Mouse (Mus musculus): ENCODE data around the gene Edem3. TPM values are rescaled to one million over a fixed set of nuclear protein-coding genes. Genes with fewer than 3 reads are reported as not detected.
A peak's percentile ranks its signal among the peaks of the same experiment; 100 is the strongest.
"Not testable (repeated sequence)": the region's sequence is repeated elsewhere in the genome, so short reads cannot be mapped to it uniquely, and the experiment has no call there.

Gene Edem3
- total and polyA plus RNA-seq, 2 experiments from 2014 or later: 10.8 to 28.4 TPM

- no peaks in the 10 kb centered on the region for H3K36me3 ChIP-seq (ENCODE audit: insufficient read depth, low read length)
- H3K4me2 ChIP-seq (ENCODE audit: low read depth, low read length): no peak overlapping the region
- H3K27me3 ChIP-seq (ENCODE audit: insufficient read depth, low read length): no peaks in the 10 kb centered on the region
- no peaks in the 10 kb centered on the region for H3K4me1 ChIP-seq (ENCODE audit: insufficient read depth, low read length)
- WGBS: 85% methylated on average over 7 of the region's 7 CpGs
- H3K4me3 ChIP-seq (ENCODE audit: low read length): no peak overlapping the region
- no peak overlapping the region for H3K9ac ChIP-seq (replicated peaks; ENCODE audit: low read length)
- no peak overlapping the region for H3K27ac ChIP-seq
- TF ChIP-seq CTCF (IDR thresholded peaks at IDR 0.05; ENCODE audit: low read depth): no peak
- ATAC-seq (no peak), DNase-seq (ENCODE audit: low spot score) (no peak)
- H3K9me3 ChIP-seq (ENCODE audit: low read length): no peaks in the 10 kb centered on the region
These were observed 14.0 kb upstream of the Edem3 start for GRCm38 (mm10) chr1:151741199-151741621.

GRCm38 (mm10) chr1:151749894-151750293, 5.3 kb upstream of the Edem3 start:
- WGBS: 95% methylated on average over 2 of the region's 2 CpGs
- H3K9me3 ChIP-seq (ENCODE audit: low read length); H3K4me1 ChIP-seq (ENCODE audit: insufficient read depth, low read length); H3K27me3 ChIP-seq (ENCODE audit: insufficient read depth, low read length); H3K27ac ChIP-seq; H3K4me2 ChIP-seq (ENCODE audit: low read depth, low read length); H3K4me3 ChIP-seq (ENCODE audit: low read length); H3K36me3 ChIP-seq (ENCODE audit: insufficient read depth, low read length); DNase-seq (ENCODE audit: low spot score); ATAC-seq; H3K9ac ChIP-seq (replicated peaks; ENCODE audit: low read length): not testable (repeated sequence)

- no peak overlapping the region for H3K27ac ChIP-seq
- 79% methylated on average over 4 of the region's 4 CpGs for WGBS
- peaks cover 11% of the 10 kb centered on the region; the same call in 1 of the 2 replicates for H3K4me1 ChIP-seq (ENCODE audit: insufficient read depth, low read length)
- no peaks in the 10 kb centered on the region for H3K27me3 ChIP-seq (ENCODE audit: insufficient read depth, low read length)
- TF ChIP-seq CTCF (IDR thresholded peaks at IDR 0.05; ENCODE audit: low read depth): no peak
- H3K4me2 ChIP-seq (ENCODE audit: low read depth, low read length): no peak overlapping the region
- no peak for ATAC-seq
- no peak overlapping the region for H3K4me3 ChIP-seq (ENCODE audit: low read length)
- H3K36me3 ChIP-seq (ENCODE audit: insufficient read depth, low read length): no peaks in the 10 kb centered on the region
- no peaks in the 10 kb centered on the region for H3K9me3 ChIP-seq (ENCODE audit: low read length)
- no peak overlapping the region for H3K9ac ChIP-seq (replicated peaks; ENCODE audit: low read length)
- no peak for DNase-seq (ENCODE audit: low spot score)
These were observed 2.2 kb upstream of the Edem3 start for GRCm38 (mm10) chr1:151752946-151753345.

GRCm38 (mm10) chr1:151753374-151753929, 1.7 kb upstream of the Edem3 start:
- Histone ChIP-seq H3K4me2 (ENCODE audit: low read depth, low read length) (no peak overlapping the region), H3K9ac (replicated peaks; ENCODE audit: low read length) (no peak overlapping the region), H3K4me3 (ENCODE audit: low read length) (no peak overlapping the region), H3K27me3 (ENCODE audit: insufficient read depth, low read length) (no peaks in the 10 kb centered on the region), H3K27ac (no peak overlapping the region), H3K36me3 (ENCODE audit: insufficient read depth, low read length) (no peaks in the 10 kb centered on the region), H3K9me3 (ENCODE audit: low read length) (no peaks in the 10 kb centered on the region), H3K4me1 (ENCODE audit: insufficient read depth, low read length) (peaks cover 11% of the 10 kb centered on the region; the same call in 1 of the 2 replicates)
- no peak for TF ChIP-seq CTCF (IDR thresholded peaks at IDR 0.05; ENCODE audit: low read depth)
- DNase-seq (ENCODE audit: low spot score): no peak
- 84% methylated on average over 8 of the region's 8 CpGs for WGBS
- no peak for ATAC-seq

- H3K9ac ChIP-seq (replicated peaks; ENCODE audit: low read length): peak overlapping the region; percentile 37; the same call in 1 of the 2 replicates
- 74% methylated on average over 10 of the region's 10 CpGs for WGBS
- ATAC-seq (no peak), DNase-seq (ENCODE audit: low spot score) (no peak)
- no peak for TF ChIP-seq CTCF (IDR thresholded peaks at IDR 0.05; ENCODE audit: low read depth)
- peak overlapping the region; percentile 89 for H3K4me3 ChIP-seq (ENCODE audit: low read length)
- no peaks in the 10 kb centered on the region for H3K9me3 ChIP-seq (ENCODE audit: low read length)
- H3K36me3 ChIP-seq (ENCODE audit: insufficient read depth, low read length): no peaks in the 10 kb centered on the region
- H3K27me3 ChIP-seq (ENCODE audit: insufficient read depth, low read length): no peaks in the 10 kb centered on the region
- H3K27ac ChIP-seq: no peak overlapping the region
- H3K4me1 ChIP-seq (ENCODE audit: insufficient read depth, low read length): peaks cover 11% of the 10 kb centered on the region; the same call in 1 of the 2 replicates
- H3K4me2 ChIP-seq (ENCODE audit: low read depth, low read length): peak overlapping the region; percentile 61
These were observed 1.1 kb upstream of the Edem3 start for GRCm38 (mm10) chr1:151754028-151754489.

- H3K4me3 ChIP-seq (ENCODE audit: low read length): peak overlapping the region; percentile 89
- no peaks in the 10 kb centered on the region for H3K9me3 ChIP-seq (ENCODE audit: low read length)
- H3K27ac ChIP-seq: peak overlapping the region; percentile 89
- H3K27me3 ChIP-seq (ENCODE audit: insufficient read depth, low read length): no peaks in the 10 kb centered on the region
- H3K4me2 ChIP-seq (ENCODE audit: low read depth, low read length): peak overlapping the region; percentile 87
- H3K36me3 ChIP-seq (ENCODE audit: insufficient read depth, low read length): peaks cover 4% of the 10 kb centered on the region; the same call in 1 of the 2 replicates
- peak; percentile 36; the same call in 1 of the 2 replicates for TF ChIP-seq CTCF (IDR thresholded peaks at IDR 0.05; ENCODE audit: low read depth)
- peaks cover 11% of the 10 kb centered on the region; the same call in 1 of the 2 replicates for H3K4me1 ChIP-seq (ENCODE audit: insufficient read depth, low read length)
- peak overlapping the region; percentile 68 for H3K9ac ChIP-seq (replicated peaks; ENCODE audit: low read length)
- 6% methylated on average over 36 of the region's 36 CpGs for WGBS
- DNase-seq (ENCODE audit: low spot score) (no peak), ATAC-seq (no peak; the same call in 1 of the 2 replicates)
These were observed 671 bp downstream of the Edem3 start for GRCm38 (mm10) chr1:151755660-151756424.

- H3K9me3 ChIP-seq (ENCODE audit: low read length): no peaks in the 10 kb centered on the region
- H3K27me3 ChIP-seq (ENCODE audit: insufficient read depth, low read length): no peaks in the 10 kb centered on the region
- peak overlapping the region; percentile 68; the same call in 1 of the 2 replicates for H3K9ac ChIP-seq (replicated peaks; ENCODE audit: low read length)
- H3K4me1 ChIP-seq (ENCODE audit: insufficient read depth, low read length): peaks cover 11% of the 10 kb centered on the region; the same call in 1 of the 2 replicates
- H3K4me3 ChIP-seq (ENCODE audit: low read length): peak overlapping the region; percentile 89
- no peak overlapping the region for H3K27ac ChIP-seq
- DNase-seq (ENCODE audit: low spot score) (no peak), ATAC-seq (no peak)
- 26% methylated on average over 1 of the region's 1 CpGs for WGBS
- peaks cover 5% of the 10 kb centered on the region; the same call in 1 of the 2 replicates for H3K36me3 ChIP-seq (ENCODE audit: insufficient read depth, low read length)
- peak overlapping the region; percentile 87 for H3K4me2 ChIP-seq (ENCODE audit: low read depth, low read length)
- TF ChIP-seq CTCF (IDR thresholded peaks at IDR 0.05; ENCODE audit: low read depth): no peak
These were observed 1.2 kb downstream of the Edem3 start for GRCm38 (mm10) chr1:151756425-151756728.

All from hindbrain, postnatal 0 days (tissue).